ENCODE assay signal across 8 mouse cellular contexts in genomic region chr17:36042610-36043169, GRCm38 (mm10). TPM values are rescaled to one million over a fixed set of nuclear protein-coding genes. Genes with fewer than 3 reads are reported as not detected.
DNase-seq lines count a peak whose midpoint lies in the region; ATAC-seq and TF ChIP-seq lines count a peak whose summit lies in the region.
"Not testable (repeated sequence)": the region's sequence is repeated elsewhere in the genome, so short reads cannot be mapped to it uniquely, and the experiment has no call there.

Gene H2-T22, minus strand, starts transcription at chr17:36042747.
Gene Gm6034, plus strand, starts transcription at chr17:36042961.

- H3K27ac ChIP-seq in heart, embryonic 14.5 days (replicated peaks in 1 of 2; ENCODE audit: control insufficient read depth in 1 of 2, insufficient read depth in 1 of 2, low read depth in 2 of 2, low read length in 2 of 2): peak within 1 kb of the TSS in 1 of 2 experiments; percentile 30; a peak in 2 of 4 replicates
- not testable (repeated sequence) for H3K27ac ChIP-seq in kidney, postnatal 0 days
- peak within 1 kb of the TSS; percentile 88 for H3K27ac ChIP-seq in liver, adult 2 months (replicated peaks; ENCODE audit: insufficient read depth, low read depth, low read length)
- peak within 1 kb of the TSS; percentile 22; the same call in 1 of the 2 replicates for H3K27ac ChIP-seq in stomach, embryonic 14.5 days (ENCODE audit: low read length)

- H3K27me3 ChIP-seq in erythroblast, embryonic 14.5 days (ENCODE audit: control insufficient read depth); heart, embryonic 14.5 days (ENCODE audit: control insufficient read depth, insufficient read depth, low read length); kidney, postnatal 0 days (ENCODE audit: insufficient read depth, low read length); liver, adult 2 months (ENCODE audit: control insufficient read depth, insufficient read depth, low read length); stomach, embryonic 14.5 days (ENCODE audit: control insufficient read depth, insufficient read depth, low read length): not testable (repeated sequence)

- peak within 1 kb of the TSS; percentile 62 for H3K4me3 ChIP-seq in erythroblast, embryonic 14.5 days (replicated peaks)
- peak within 1 kb of the TSS; percentile 41 to 58 for H3K4me3 ChIP-seq in heart, embryonic 14.5 days (ENCODE audit: control insufficient read depth in 1 of 2, insufficient read depth in 1 of 2, low read depth in 1 of 2, low read length in 2 of 2)
- peak within 1 kb of the TSS; percentile 39 for H3K4me3 ChIP-seq in kidney, postnatal 0 days (replicated peaks; ENCODE audit: low read depth, low read length)
- peak within 1 kb of the TSS; percentile 67 for H3K4me3 ChIP-seq in liver, adult 2 months (ENCODE audit: insufficient read depth, low read depth, low read length)
- peak within 1 kb of the TSS; percentile 31 for H3K4me3 ChIP-seq in stomach, embryonic 14.5 days (ENCODE audit: low read depth, low read length)

- not testable (repeated sequence) for TF ChIP-seq CTCF in brain, embryonic 14.5 days (IDR thresholded peaks at IDR 0.05; ENCODE audit: borderline replicate concordance, extremely low read depth, insufficient read depth, insufficient read length); kidney, postnatal 0 days (IDR thresholded peaks at IDR 0.05; ENCODE audit: low read depth); liver, adult 2 months (IDR thresholded peaks at IDR 0.05; ENCODE audit: low read depth, low read length)

- peaks cover 12% of the 10 kb centered on the region for H3K4me1 ChIP-seq in erythroblast, embryonic 14.5 days (ENCODE audit: control insufficient read depth)
- H3K4me1 ChIP-seq in heart, embryonic 14.5 days (ENCODE audit: control insufficient read depth in 2 of 2, insufficient read depth in 2 of 2, low read length in 2 of 2); kidney, postnatal 0 days (replicated peaks; ENCODE audit: insufficient read depth, low read length); liver, adult 2 months (ENCODE audit: control insufficient read depth, insufficient read depth, low read length); stomach, embryonic 14.5 days (ENCODE audit: control insufficient read depth, insufficient read depth, low read length): not testable (repeated sequence)

- not testable (repeated sequence) for H3K79me2 ChIP-seq in liver, adult 2 months (ENCODE audit: control insufficient read depth, insufficient read depth, low read length)

- not testable (repeated sequence) for H3K9me3 ChIP-seq in erythroblast, embryonic 14.5 days (ENCODE audit: control insufficient read depth, low read length); heart, embryonic 14.5 days (ENCODE audit: control insufficient read depth, low read length); kidney, postnatal 0 days (replicated peaks; ENCODE audit: low read length); stomach, embryonic 14.5 days (ENCODE audit: control insufficient read depth, low read depth, low read length)

- under 1% methylated on average over 12 of the region's 12 CpGs for WGBS in heart, embryonic 14.5 days
- 3% methylated on average over 12 of the region's 12 CpGs for WGBS in kidney, postnatal 0 days
- under 1% methylated on average over 12 of the region's 12 CpGs for WGBS in liver, adult 2 months
- WGBS in stomach, embryonic 14.5 days: under 1% methylated on average over 12 of the region's 12 CpGs

- TF ChIP-seq POLR2A in brain, embryonic 14.5 days (IDR thresholded peaks at IDR 0.05; ENCODE audit: borderline replicate concordance, extremely low read depth, insufficient read depth, insufficient read length, poor library complexity, severe bottlenecking): not testable (repeated sequence)
- TF ChIP-seq POLR2A in liver, adult 2 months (IDR thresholded peaks at IDR 0.05; ENCODE audit: extremely low read depth, insufficient read depth, low read length): peak; percentile 78

- DNase-seq in CD4-positive helper T cell, adult 2 months (ENCODE audit: low read depth, low spot score): peak; percentile 97
- DNase-seq in brain, embryonic 14.5 days (ENCODE audit: low read depth): peak; percentile 94
- peak; percentile 98 for DNase-seq in kidney, postnatal 0 days (ENCODE audit: low spot score)
- DNase-seq in liver, adult 2 months (ENCODE audit: extremely low read depth, low read depth, low spot score): peak; percentile 96
- peak; percentile 43 to 57 for DNase-seq in monocyte, adult 2 months (ENCODE audit: low read depth in 1 of 2, low spot score in 2 of 2)

- peak within 1 kb of the TSS; percentile 68 for H3K9ac ChIP-seq in heart, embryonic 14.5 days (ENCODE audit: low read length)
- peak within 1 kb of the TSS; percentile 51; the same call in 1 of the 2 replicates for H3K9ac ChIP-seq in kidney, postnatal 0 days (ENCODE audit: low read depth, low read length)
- H3K9ac ChIP-seq in liver, adult 2 months (ENCODE audit: low read depth, low read length): peak within 1 kb of the TSS; percentile 76
- H3K9ac ChIP-seq in stomach, embryonic 14.5 days (replicated peaks; ENCODE audit: low read depth, low read length): peak within 1 kb of the TSS; percentile 25; the same call in 1 of the 2 replicates

- H3K36me3 ChIP-seq in erythroblast, embryonic 14.5 days (ENCODE audit: control insufficient read depth); heart, embryonic 14.5 days (ENCODE audit: control insufficient read depth, insufficient read depth, low read length); kidney, postnatal 0 days (ENCODE audit: insufficient read depth, low read length); liver, adult 2 months (ENCODE audit: control insufficient read depth, insufficient read depth, low read length); stomach, embryonic 14.5 days (ENCODE audit: control insufficient read depth, insufficient read depth, low read length): not testable (repeated sequence)

- ATAC-seq in heart, embryonic 14.5 days (ENCODE audit: insufficient number of reproducible peaks, insufficient read depth, low FRiP score, low read depth): peak; percentile 83
- ATAC-seq in kidney, postnatal 0 days (replicated peaks; ENCODE audit: low FRiP score, low read depth): peak; percentile 95
- peak; percentile 94 for ATAC-seq in stomach, embryonic 14.5 days (ENCODE audit: insufficient number of reproducible peaks, insufficient read depth, low FRiP score, low read depth)

- peak within 1 kb of the TSS; percentile 74 for H3K4me2 ChIP-seq in heart, embryonic 14.5 days (ENCODE audit: low read length)
- peak within 1 kb of the TSS; percentile 65 for H3K4me2 ChIP-seq in kidney, postnatal 0 days (ENCODE audit: low read length)
- peak within 1 kb of the TSS; percentile 58 for H3K4me2 ChIP-seq in stomach, embryonic 14.5 days (replicated peaks; ENCODE audit: low read depth, low read length)

RNA-seq across cellular contexts. Expression of gene H2-T22, which starts in this region (rescaled TPM):
- 6.5 and 8.0 TPM in 2 replicates for polyA plus RNA-seq in brain, embryonic 14.5 days (2012; rRNA removed)
- 0.12 and 0.14 TPM in 2 replicates for polyA plus RNA-seq in erythroblast, embryonic 14.5 days (2012)
- polyA plus RNA-seq in heart, embryonic 14.5 days (2014; fragmentation: Nextera tagmentation; extraction: Ambion mirVana): 7.4 and 8.7 TPM in 2 replicates
- 16.4 and 18.6 TPM in 2 replicates for polyA plus RNA-seq in kidney, postnatal 0 days (2015; fragmentation: Nextera tagmentation; extraction: Ambion mirVana)
- total RNA-seq in liver, adult 2 months (2014; rRNA removed): 115 and 138 TPM in 2 replicates
- 98.2 and 110 TPM in 2 replicates for polyA plus RNA-seq in liver, adult 2 months (2012; rRNA removed)
- 19.3 and 21.8 TPM in 2 replicates for polyA plus RNA-seq in stomach, embryonic 14.5 days (2014; fragmentation: Nextera tagmentation; extraction: Ambion mirVana)

RNA-seq across cellular contexts. Expression of gene Gm6034, which starts in this region (rescaled TPM):
- polyA plus RNA-seq in brain, embryonic 14.5 days (2012; rRNA removed): not detected in 2 replicates
- polyA plus RNA-seq in erythroblast, embryonic 14.5 days (2012): not detected in 2 replicates
- polyA plus RNA-seq in heart, embryonic 14.5 days (2014; fragmentation: Nextera tagmentation; extraction: Ambion mirVana): not detected in 2 replicates
- not detected in 2 replicates for polyA plus RNA-seq in kidney, postnatal 0 days (2015; fragmentation: Nextera tagmentation; extraction: Ambion mirVana)
- 0.09 TPM in 1 of 2 replicates, not detected in the other for total RNA-seq in liver, adult 2 months (2014; rRNA removed)
- 0.05 and 0.06 TPM in 2 replicates for polyA plus RNA-seq in liver, adult 2 months (2012; rRNA removed)
- not detected in 2 replicates for polyA plus RNA-seq in stomach, embryonic 14.5 days (2014; fragmentation: Nextera tagmentation; extraction: Ambion mirVana)

Comparison
In these comparisons a context has a peak if more than half of its experiments do, and no peak if none do; other contexts are left out.
1. H3K9ac ChIP-seq: peak in every context shown above with its lines; median percentile 76 in liver, adult 2 months; 68 in heart, embryonic 14.5 days; 51 in kidney, postnatal 0 days; 25 in stomach, embryonic 14.5 days.